Mouse (Mus musculus): ENCODE data around the gene Clec1a.

Gene Clec1a

DNA sequence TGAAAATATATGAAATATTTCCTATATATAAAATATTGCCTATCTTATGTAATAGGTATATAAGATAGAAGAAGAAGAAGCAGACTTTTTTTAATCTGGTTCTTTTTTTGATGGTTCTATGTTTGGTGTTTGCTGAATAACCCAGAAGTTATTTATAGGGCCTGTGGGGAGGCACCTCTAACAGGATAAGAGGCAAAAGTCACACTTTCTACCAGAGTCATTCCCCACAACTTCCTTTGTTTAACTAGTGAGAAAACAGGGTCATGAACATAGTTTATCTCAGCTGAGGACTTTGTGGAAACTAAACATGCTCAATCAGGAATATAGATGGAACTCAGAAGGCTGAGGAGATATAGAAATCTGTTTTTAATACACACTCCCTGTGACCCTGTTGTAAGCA is 45.8 kb downstream of the Clec1a start:
- no peak for DNase-seq (ENCODE audit: extremely low read depth, low read depth)

DNA sequence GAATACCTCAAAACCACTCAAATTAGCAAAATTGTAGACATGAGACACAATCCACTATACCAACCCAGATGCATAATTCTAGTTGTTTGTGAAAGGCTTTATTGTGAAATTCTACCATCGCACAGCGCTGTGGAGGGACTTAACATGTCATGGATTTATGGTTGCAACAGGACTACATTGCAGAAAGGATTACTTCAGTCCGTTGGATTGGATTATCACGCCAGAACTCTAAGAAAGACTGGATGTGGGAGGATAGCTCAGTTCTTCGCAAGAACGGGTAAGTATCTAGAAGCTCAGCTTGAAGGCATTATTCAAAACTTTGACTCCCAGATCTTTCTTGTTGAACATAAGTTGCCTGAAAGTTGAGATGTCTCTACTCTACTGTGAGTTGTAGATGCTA is 48.4 kb downstream of the Clec1a start:
- no peak for DNase-seq (ENCODE audit: extremely low read depth, low read depth)

DNA sequence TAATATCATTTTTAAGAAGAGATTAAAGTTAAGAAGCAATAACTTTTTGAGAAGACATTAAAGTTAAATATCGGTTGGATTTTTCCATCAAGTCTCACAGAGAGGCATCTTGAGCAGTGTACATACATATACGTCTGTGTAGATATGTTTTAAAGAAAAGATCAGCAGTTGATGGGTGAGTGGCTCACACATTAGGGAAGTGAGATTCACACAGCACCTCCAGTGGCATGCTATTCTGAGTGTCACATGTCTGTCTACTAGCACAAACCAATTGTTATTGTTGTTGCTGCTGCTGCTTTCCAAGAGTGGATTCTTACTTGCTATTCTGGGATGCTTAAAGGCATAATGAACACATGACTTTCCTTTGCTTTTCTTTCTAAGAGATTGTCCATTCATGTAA is 49.4 kb downstream of the Clec1a start:
- no peak for DNase-seq (ENCODE audit: extremely low read depth, low read depth)

DNA sequence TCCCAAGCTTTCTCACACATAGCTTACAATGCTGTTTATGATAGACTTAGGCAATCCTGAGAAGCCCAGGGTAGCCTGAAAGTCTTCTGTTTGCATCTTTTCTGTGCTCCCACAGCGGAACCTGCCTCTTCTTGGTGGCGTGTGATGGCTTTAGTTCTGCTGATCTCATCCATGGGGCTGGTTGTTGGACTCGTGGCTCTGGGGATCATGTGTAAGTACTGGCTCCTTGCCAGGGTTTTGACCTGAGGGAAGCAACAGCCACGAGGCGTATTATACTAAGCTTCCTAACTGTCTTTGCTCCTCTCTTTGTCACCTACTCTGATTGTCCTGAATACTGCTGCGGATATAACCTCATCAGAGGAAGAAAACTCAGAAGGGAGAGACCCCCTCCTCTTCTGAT is 51.9 kb downstream of the Clec1a start:
- no peak for DNase-seq (ENCODE audit: extremely low read depth, low read depth)

DNA sequence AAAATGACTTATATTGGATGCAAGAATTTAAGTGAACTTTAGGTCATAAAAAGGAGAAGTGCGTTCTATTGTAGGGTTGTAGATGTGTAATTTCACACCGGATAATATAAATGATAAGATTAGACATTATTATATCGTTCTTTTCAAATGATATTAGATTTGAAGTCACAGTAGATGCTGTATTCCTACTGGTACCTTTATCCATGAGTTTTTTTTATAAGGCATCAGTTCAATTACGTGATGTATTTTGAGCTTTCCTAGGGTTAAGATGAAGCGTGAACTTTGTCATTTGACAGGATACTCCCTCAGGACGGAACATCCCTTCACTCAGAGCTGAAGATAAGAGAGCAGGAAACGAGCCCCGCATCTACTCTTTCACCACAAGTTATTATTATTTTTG is 54.8 kb downstream of the Clec1a start, which contains the start of gene Clec1b:
TSS of gene Clec1b (plus strand) at position 301 of the 400 bp plus-strand sequence.
- no peak for DNase-seq (ENCODE audit: extremely low read depth, low read depth)

DNA sequence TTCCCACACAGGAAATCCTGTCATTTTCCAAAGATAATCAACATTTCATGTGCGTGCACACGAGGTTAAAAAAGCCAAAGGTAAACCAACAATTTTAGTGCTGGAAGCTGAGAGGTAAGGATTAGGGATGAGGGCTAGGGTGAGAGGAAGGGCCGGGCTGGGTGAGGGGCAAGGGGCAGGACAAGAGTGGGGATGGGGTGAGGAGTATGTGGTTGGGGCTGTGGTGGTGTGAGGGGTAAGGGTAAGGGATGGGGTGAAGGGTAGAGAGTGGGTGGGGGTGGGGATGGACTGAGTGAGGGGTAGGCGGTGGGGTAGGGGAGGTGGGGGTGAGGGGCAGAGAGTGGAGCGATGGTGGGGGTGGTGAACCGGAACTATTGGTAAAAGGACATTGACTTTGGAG is 58.1 kb downstream of the Clec1a start:
- no peak for DNase-seq (ENCODE audit: extremely low read depth, low read depth)

DNA sequence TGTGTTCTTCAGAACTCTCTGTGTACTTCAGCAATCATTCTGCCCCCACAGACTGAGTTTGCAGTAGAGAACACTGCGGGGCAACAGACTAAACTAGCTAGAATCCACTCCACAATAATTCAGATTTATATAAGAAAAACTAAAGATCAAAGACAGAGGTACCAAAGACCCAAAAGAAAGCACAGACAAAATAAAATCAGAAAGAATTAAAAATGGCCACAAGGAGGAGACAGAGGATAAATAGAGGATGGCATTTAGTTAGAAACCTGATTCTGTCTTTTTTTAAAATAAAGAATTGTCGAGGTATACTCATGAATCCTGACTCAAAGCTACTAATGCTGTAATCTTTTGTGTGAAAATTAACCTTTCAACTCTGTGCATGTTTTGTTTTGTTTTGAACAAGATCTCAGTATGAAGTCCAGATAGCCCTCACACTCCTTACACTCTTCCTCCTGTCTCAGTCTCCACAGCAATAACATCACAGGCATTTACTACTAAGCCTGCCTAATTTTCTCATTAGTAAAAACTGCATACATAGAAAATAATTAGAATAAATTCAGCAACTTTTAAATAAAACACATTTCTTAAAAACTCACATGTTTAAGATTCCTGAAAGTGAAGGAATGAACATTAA is 58.6 kb downstream of the Clec1a start:
- no peak for DNase-seq (ENCODE audit: extremely low read depth, low read depth)

DNA sequence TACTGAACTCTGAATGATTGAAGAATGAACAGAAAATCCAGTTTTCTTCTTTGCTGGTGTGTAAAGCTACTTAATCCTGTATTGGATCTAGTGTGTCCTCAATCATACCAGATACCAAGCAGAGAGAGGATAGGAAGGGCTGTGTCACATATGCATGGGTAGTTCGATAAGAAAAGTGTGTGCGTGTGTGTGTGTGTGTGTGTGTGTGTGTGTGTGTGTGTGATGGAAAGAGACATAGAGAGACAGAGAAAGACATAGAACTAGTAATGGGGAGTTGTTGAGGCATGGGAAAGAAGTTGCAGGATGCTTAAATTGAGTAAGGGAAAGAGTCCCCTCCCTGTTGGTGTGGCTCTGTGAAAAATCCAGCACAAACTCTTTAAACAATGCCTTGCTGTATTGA is 66.0 kb downstream of the Clec1a start, which contains the start of gene Clec12b:
TSS of gene Clec12b (minus strand) at position 101 of the 400 bp plus-strand sequence.
- no peak for DNase-seq (ENCODE audit: extremely low read depth, low read depth)

DNA sequence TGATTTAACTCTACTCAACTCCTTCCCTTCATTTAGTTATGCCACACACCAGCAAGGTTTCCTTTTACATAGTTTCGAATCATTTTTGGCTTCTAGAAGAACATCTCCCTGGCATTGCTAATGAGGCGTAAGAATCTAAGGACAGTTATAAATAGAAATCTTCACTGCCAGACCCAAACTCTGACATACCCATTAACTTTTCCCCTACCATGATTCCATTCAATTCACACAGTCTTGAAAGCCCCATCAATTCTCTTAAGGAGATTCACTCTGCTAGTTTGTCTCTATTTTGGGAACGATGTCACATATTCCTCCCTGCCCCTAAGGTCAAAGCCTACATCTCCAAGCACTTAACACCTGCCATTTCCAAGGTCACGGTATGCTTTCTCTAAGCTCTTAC is 66.8 kb downstream of the Clec1a start:
- no peak for DNase-seq (ENCODE audit: extremely low read depth, low read depth)

DNA sequence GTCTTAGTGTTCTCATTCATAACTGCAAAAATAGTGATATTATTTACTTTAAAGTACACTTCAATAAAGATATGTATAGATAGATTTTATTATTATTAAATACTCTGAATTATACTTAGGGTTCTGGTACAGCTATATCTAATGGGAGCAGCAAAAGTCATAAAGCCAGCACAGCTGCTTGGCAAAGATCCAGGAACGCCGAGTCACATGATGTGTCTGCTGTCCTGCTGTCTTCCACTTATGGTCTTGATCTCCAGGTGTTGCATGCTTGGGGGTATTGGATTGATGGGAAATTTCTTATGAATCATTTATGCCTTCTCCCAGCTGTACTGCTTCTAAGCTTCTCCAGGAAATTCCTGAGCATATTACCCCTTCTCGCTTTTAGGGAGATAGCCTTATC is 68.3 kb downstream of the Clec1a start:
- no peak for DNase-seq (ENCODE audit: extremely low read depth, low read depth)

DNA sequence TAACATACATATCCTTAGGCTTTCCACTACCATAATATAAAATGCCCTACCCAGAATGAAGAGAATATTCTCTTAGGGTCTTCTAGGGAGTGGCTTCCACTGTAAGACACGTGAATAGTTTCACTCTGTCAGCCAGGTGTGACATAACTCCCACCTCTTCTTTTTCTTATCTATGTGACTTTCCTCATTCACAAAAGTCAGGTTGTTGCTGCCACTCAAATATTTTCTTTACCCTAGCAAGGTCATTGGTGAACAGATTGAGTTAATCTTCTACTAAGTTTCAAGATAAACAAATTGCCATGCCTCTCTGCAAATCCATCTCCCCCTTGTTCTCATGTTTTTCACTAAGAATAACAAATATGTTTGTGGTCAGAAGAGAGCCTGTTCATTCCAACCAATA is 70.1 kb downstream of the Clec1a start:
- DNase-seq (ENCODE audit: extremely low read depth, low read depth), result no peak

DNA sequence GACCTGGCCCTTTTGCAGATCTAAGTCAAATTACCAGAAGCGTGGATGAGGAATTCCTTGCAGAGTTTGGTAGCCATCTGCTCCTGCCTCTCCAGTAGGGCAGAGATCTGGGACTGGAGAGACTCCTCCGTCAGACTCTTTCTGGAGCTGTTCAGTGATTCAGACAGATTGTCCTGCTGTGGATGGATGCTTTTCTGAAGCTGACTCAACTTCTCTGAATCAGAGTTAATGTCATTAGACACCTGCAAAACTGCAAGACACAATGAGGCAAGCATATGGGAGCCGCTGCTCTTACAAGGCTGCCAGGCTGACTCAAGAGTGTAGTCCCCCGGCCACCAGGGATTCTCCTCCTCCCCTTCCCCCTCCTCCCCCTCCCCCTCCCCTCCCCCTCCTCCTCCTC is 71.3 kb downstream of the Clec1a start:
- DNase-seq (ENCODE audit: extremely low read depth, low read depth), result no peak

DNA sequence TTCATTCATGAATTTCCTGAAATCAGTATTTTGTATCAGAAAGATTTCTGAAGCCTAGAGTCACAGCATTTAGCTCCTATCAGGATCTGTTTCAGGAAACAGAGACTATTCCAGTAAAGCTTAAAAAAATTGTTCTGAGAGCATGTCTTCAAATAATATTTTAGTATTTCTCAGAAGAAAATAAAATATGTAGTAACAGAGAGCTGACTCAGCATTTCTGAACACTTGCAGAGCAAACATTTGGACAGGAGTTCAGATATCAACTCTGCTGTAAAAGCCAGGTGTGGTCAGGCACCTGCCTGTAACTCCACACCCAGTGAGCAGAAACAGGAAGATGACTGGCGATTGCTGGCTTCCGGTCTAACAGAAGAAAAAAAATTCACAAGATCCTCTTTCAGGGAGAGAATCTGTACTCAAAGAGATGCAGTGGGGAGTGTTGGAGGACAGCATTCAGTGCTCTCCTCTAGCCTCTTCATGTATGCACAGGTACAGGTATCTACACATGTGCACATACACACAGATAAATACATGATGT is 76.8 kb downstream of the Clec1a start:
- no peak for DNase-seq (ENCODE audit: extremely low read depth, low read depth)
